Comparison of ENCODE assay signal across 11 mouse cellular contexts in genomic region chr4:120612304-120613080, GRCm38 (mm10). TPM values are rescaled to one million over a fixed set of nuclear protein-coding genes. Genes with fewer than 3 reads are reported as not detected.
DNase-seq lines count a peak whose midpoint lies in the region; ATAC-seq and TF ChIP-seq lines count a peak whose summit lies in the region.
"Had no signal": no experiment of that assay in that cellular context is flagged by ENCODE, and none has a peak within 500 bp of the region (broad histone marks: within the 10 kb centered on the region; RNA-seq: fewer than 3 reads in every experiment).

No protein-coding gene starts in this region.

- no peaks in the 10 kb centered on the region for H3K27me3 ChIP-seq in liver, embryonic 14.5 days (ENCODE audit: control insufficient read depth, insufficient read depth, low read length)
- H3K27me3 ChIP-seq: embryonic facial prominence, embryonic 13.5 days; limb, embryonic 15.5 days had no signal

- TF ChIP-seq EP300 in liver, embryonic 14.5 days (IDR thresholded peaks at IDR 0.05; ENCODE audit: low read depth), result no peak

- TF ChIP-seq CTCF in liver, embryonic 14.5 days (IDR thresholded peaks at IDR 0.05; ENCODE audit: low read depth), result no peak

- peaks cover 12 to 28% of the 10 kb centered on the region in 2 experiments for H3K4me1 ChIP-seq in liver, embryonic 14.5 days (replicated peaks; ENCODE audit: control insufficient read depth in 2 of 2, insufficient read depth in 2 of 2, low read length in 1 of 2)

- no peaks in the 10 kb centered on the region for H3K36me3 ChIP-seq in liver, embryonic 14.5 days (replicated peaks; ENCODE audit: control insufficient read depth, insufficient read depth, low read depth)
- H3K36me3 ChIP-seq: embryonic facial prominence, embryonic 13.5 days; limb, embryonic 15.5 days had no signal

- H3K4me2 ChIP-seq in liver, embryonic 14.5 days (ENCODE audit: low read depth), result no peak overlapping the region
- H3K4me2 ChIP-seq: embryonic facial prominence, embryonic 13.5 days; limb, embryonic 15.5 days had no signal

- H3K27ac ChIP-seq in liver, embryonic 14.5 days, result no peak overlapping the region
- H3K27ac ChIP-seq: embryonic facial prominence, embryonic 13.5 days; limb, embryonic 15.5 days had no signal

- H3K4me3 ChIP-seq in liver, embryonic 14.5 days (ENCODE audit: insufficient read depth in 1 of 2, low read depth in 2 of 2, low read length in 2 of 2), result no peak overlapping the region
- H3K4me3 ChIP-seq: embryonic facial prominence, embryonic 13.5 days; limb, embryonic 15.5 days had no signal

- ATAC-seq in cerebellum, adult (ENCODE audit: insufficient number of reproducible peaks, low FRiP score, low TSS enrichment), result no peak
- peak; percentile 22 for ATAC-seq in CD4-positive, CD25-positive, alpha-beta regulatory T cell, adult 4 months
- ATAC-seq in liver, embryonic 14.5 days (ENCODE audit: insufficient read depth), result peak; percentile 17; the same call in 1 of the 2 replicates
- ATAC-seq in granulocyte monocyte progenitor cell, adult 5-6 weeks (replicated peaks; ENCODE audit: poor library complexity, severe bottlenecking), result no peak

- peak; percentile 68 for DNase-seq in cerebellum, adult 11-12 months
- peak; percentile 65 for DNase-seq in embryo, embryonic 9.5 days (ENCODE audit: extremely low spot score)
- DNase-seq in liver, embryonic 14.5 days (ENCODE audit: low read depth in 3 of 3, low spot score in 3 of 3), result no peak
- no peak for DNase-seq in spleen, adult 18-20 months
- no peak for DNase-seq in testis, postnatal 14 days (ENCODE audit: low spot score)

- no peak overlapping the region for H3K9ac ChIP-seq in liver, embryonic 14.5 days (replicated peaks)
- H3K9ac ChIP-seq: embryonic facial prominence, embryonic 13.5 days; limb, embryonic 15.5 days had no signal

- H3K9me3 ChIP-seq in liver, embryonic 14.5 days (ENCODE audit: control insufficient read depth, low read length), result no peaks in the 10 kb centered on the region
- H3K9me3 ChIP-seq: embryonic facial prominence, embryonic 13.5 days; limb, embryonic 15.5 days had no signal

- 19% methylated on average over 9 of the region's 9 CpGs for WGBS in liver, embryonic 14.5 days (ENCODE audit: insufficient replicate concordance)

RNA-seq across cellular contexts. Expression of gene Gm8439, which starts 23.9 kb away (rescaled TPM):
- polyA plus RNA-seq in CD4-positive, CD25-positive, alpha-beta regulatory T cell, adult 4 months (2017; shearing (Covaris generic)), result under 1 TPM in 1 of 2 experiments, not detected in 1; 0.83 TPM
- not detected in 2 replicates for polyA plus RNA-seq in liver, embryonic 14.5 days (2012; rRNA removed)
- polyA plus RNA-seq in liver, embryonic 14.5 days (2014; fragmentation: Nextera tagmentation; extraction: Ambion mirVana), result not detected in 2 replicates
- not detected in 2 replicates for total RNA-seq in granulocyte monocyte progenitor cell, adult 5-6 weeks (2014; fragmentation: Nextera tagmentation)
- total RNA-seq in granulocyte monocyte progenitor cell, adult 5-6 weeks (2017), result not detected in 2 replicates
- polyA plus RNA-seq: embryonic facial prominence, embryonic 13.5 days; limb, embryonic 15.5 days; stomach, embryonic 14.5 days had no signal

RNA-seq across cellular contexts. Expression of gene Ctps, which starts 42.4 kb away (rescaled TPM):
- polyA plus RNA-seq in CD4-positive, CD25-positive, alpha-beta regulatory T cell, adult 4 months (2017; shearing (Covaris generic)), result 10 to 100 TPM; 14.7 to 19.5 TPM
- 13.4 and 18.9 TPM in 2 replicates for polyA plus RNA-seq in liver, embryonic 14.5 days (2012; rRNA removed)
- 32.9 and 36.0 TPM in 2 replicates for polyA plus RNA-seq in liver, embryonic 14.5 days (2014; fragmentation: Nextera tagmentation; extraction: Ambion mirVana)
- total RNA-seq in granulocyte monocyte progenitor cell, adult 5-6 weeks (2014; fragmentation: Nextera tagmentation), result 50.4 and 59.5 TPM in 2 replicates
- 60.1 and 63.1 TPM in 2 replicates for total RNA-seq in granulocyte monocyte progenitor cell, adult 5-6 weeks (2017)

RNA-seq across cellular contexts. Expression of gene Cited4, which starts 53.9 kb away (rescaled TPM):
- not detected for polyA plus RNA-seq in CD4-positive, CD25-positive, alpha-beta regulatory T cell, adult 4 months (2017; shearing (Covaris generic))
- 79.1 and 109 TPM in 2 replicates for polyA plus RNA-seq in liver, embryonic 14.5 days (2012; rRNA removed)
- 76.6 and 95.2 TPM in 2 replicates for polyA plus RNA-seq in liver, embryonic 14.5 days (2014; fragmentation: Nextera tagmentation; extraction: Ambion mirVana)
- 4.4 TPM in 2 replicates for total RNA-seq in granulocyte monocyte progenitor cell, adult 5-6 weeks (2014; fragmentation: Nextera tagmentation)
- 2.1 and 2.4 TPM in 2 replicates for total RNA-seq in granulocyte monocyte progenitor cell, adult 5-6 weeks (2017)

Comparison
In these comparisons a context has a peak if more than half of its experiments do, and no peak if none do; other contexts are left out.
1. DNase-seq: peak in cerebellum, adult 11-12 months (single experiment) and embryo, embryonic 9.5 days (single experiment); none in liver, embryonic 14.5 days (0 of 3), spleen, adult 18-20 months (0 of 2) and testis, postnatal 14 days (single experiment).
2. ATAC-seq: peak in CD4-positive, CD25-positive, alpha-beta regulatory T cell, adult 4 months (single experiment) and liver, embryonic 14.5 days (single experiment); none in cerebellum, adult (single experiment) and granulocyte monocyte progenitor cell, adult 5-6 weeks (single experiment).
3. RNA of gene Cited4, which starts 53.9 kb away (polyA plus RNA-seq): 76.6 to 109 TPM in liver, embryonic 14.5 days; not detected in CD4-positive, CD25-positive, alpha-beta regulatory T cell, adult 4 months; every median in the first group is over 10 times any median in the second.